In the genomic region with DNA sequence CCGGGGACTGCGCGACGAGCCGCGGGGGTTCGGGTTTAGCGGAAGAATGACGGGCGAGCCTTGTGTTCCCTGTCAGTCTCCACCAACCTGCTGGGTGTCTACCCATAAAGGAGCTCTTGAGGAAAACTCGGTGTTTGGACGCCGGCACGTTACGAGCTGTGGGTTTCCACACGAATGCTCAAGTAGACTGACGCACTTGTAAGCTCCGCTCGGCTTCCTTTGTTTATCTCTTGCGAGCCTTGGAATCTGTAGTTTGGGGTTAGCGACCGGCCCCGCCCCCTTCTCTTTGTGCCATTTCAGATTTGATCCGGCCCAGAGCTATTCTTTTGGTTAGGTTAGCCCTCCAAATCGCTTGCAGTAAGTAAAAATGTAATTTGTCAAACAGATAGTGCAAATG, we compare ENCODE assay signal across 8 mouse cellular contexts. TPM values are rescaled to one million over a fixed set of nuclear protein-coding genes. Genes with fewer than 3 reads are reported as not detected.
DNase-seq lines count a peak whose midpoint lies in the region; ATAC-seq and TF ChIP-seq lines count a peak whose summit lies in the region.

No protein-coding gene starts in this region.

- WGBS in forebrain, embryonic 15.5 days, result under 1% methylated on average over 25 of the region's 25 CpGs
- under 1% methylated on average over 25 of the region's 25 CpGs for WGBS in limb, embryonic 12.5 days
- under 1% methylated on average over 25 of the region's 25 CpGs for WGBS in midbrain, embryonic 14.5 days

- peak overlapping the region; percentile 86 for H3K9ac ChIP-seq in forebrain, embryonic 15.5 days (replicated peaks)
- peak overlapping the region; percentile 81 for H3K9ac ChIP-seq in limb, embryonic 12.5 days (replicated peaks)
- H3K9ac ChIP-seq in midbrain, embryonic 14.5 days (replicated peaks; ENCODE audit: low read length), result peak overlapping the region; percentile 54

- H3K27ac ChIP-seq in left cerebral cortex, adult 2 months, result peak overlapping the region; percentile 98
- H3K27ac ChIP-seq in forebrain, embryonic 15.5 days (replicated peaks), result peak overlapping the region; percentile 94
- peak overlapping the region; percentile 94 for H3K27ac ChIP-seq in limb, embryonic 12.5 days
- H3K27ac ChIP-seq in midbrain, embryonic 14.5 days (replicated peaks; ENCODE audit: low read depth, low read length), result peak overlapping the region; percentile 96

- no peaks in the 10 kb centered on the region for H3K36me3 ChIP-seq in forebrain, embryonic 15.5 days
- no peaks in the 10 kb centered on the region for H3K36me3 ChIP-seq in limb, embryonic 12.5 days
- no peaks in the 10 kb centered on the region for H3K36me3 ChIP-seq in midbrain, embryonic 14.5 days (ENCODE audit: control insufficient read depth, insufficient read depth, low read length)

- H3K27me3 ChIP-seq in forebrain, embryonic 15.5 days, result no peaks in the 10 kb centered on the region
- no peaks in the 10 kb centered on the region for H3K27me3 ChIP-seq in limb, embryonic 12.5 days
- H3K27me3 ChIP-seq in midbrain, embryonic 14.5 days (ENCODE audit: control insufficient read depth, insufficient read depth, low read length), result no peaks in the 10 kb centered on the region

- no peak for DNase-seq in left cerebral cortex, adult 2 months (ENCODE audit: extremely low spot score in 1 of 2, low spot score in 2 of 2)
- no peak for DNase-seq in left cerebral cortex, adult 9 months (ENCODE audit: low spot score in 2 of 2)
- peak; percentile 50 for DNase-seq in WW6 (ENCODE audit: low read depth, low spot score)
- peak; percentile 85 for DNase-seq in midbrain, embryonic 14.5 days
- no peak for DNase-seq in layer of hippocampus, postnatal 36 days
- DNase-seq in cerebellum, postnatal 25 days, result no peak

- H3K4me3 ChIP-seq in left cerebral cortex, adult 2 months, result peak overlapping the region; percentile 82
- H3K4me3 ChIP-seq in forebrain, embryonic 15.5 days, result peak overlapping the region; percentile 63
- peak overlapping the region; percentile 71 for H3K4me3 ChIP-seq in limb, embryonic 12.5 days (replicated peaks)
- H3K4me3 ChIP-seq in midbrain, embryonic 14.5 days (replicated peaks; ENCODE audit: low read depth, low read length), result peak overlapping the region; percentile 75

- no peak; the same call in 1 of the 2 replicates for ATAC-seq in forebrain, embryonic 15.5 days (replicated peaks)
- ATAC-seq in limb, embryonic 12.5 days (ENCODE audit: insufficient number of reproducible peaks, insufficient read depth, low FRiP score, low TSS enrichment, low read depth), result no peak; the same call in 1 of the 2 replicates
- no peak; the same call in none of the 2 replicates for ATAC-seq in midbrain, embryonic 14.5 days (ENCODE audit: low FRiP score, low TSS enrichment)

- no peaks in the 10 kb centered on the region for H3K9me3 ChIP-seq in forebrain, embryonic 15.5 days
- H3K9me3 ChIP-seq in limb, embryonic 12.5 days, result no peaks in the 10 kb centered on the region
- H3K9me3 ChIP-seq in midbrain, embryonic 14.5 days (ENCODE audit: control insufficient read depth, low read length), result no peaks in the 10 kb centered on the region

- no peak for TF ChIP-seq CTCF in left cerebral cortex, adult 2 months (IDR thresholded peaks at IDR 0.05)

- H3K4me2 ChIP-seq in forebrain, embryonic 15.5 days (replicated peaks), result peak overlapping the region; percentile 69
- peak overlapping the region; percentile 67 for H3K4me2 ChIP-seq in limb, embryonic 12.5 days
- H3K4me2 ChIP-seq in midbrain, embryonic 14.5 days (ENCODE audit: low read length), result peak overlapping the region; percentile 75

- intact Hi-C loops in left cerebral cortex, adult 2 months (cut with DNase I), result loop anchor here (5.0 kb wide), 1 partner anchor 207 kb away; the partner anchor contains the start of genes Nt5c3 and Vmn1r4

- H3K4me1 ChIP-seq in forebrain, embryonic 15.5 days, result peaks cover 18% of the 10 kb centered on the region
- peaks cover 11% of the 10 kb centered on the region for H3K4me1 ChIP-seq in limb, embryonic 12.5 days (replicated peaks)
- peaks cover 13% of the 10 kb centered on the region for H3K4me1 ChIP-seq in midbrain, embryonic 14.5 days (ENCODE audit: control insufficient read depth, insufficient read depth, low read length)

RNA-seq across cellular contexts. Expression of gene Avl9, which starts 0.6 kb away (rescaled TPM):
- total RNA-seq in left cerebral cortex, adult 2 months (2021), result 10 to 100 TPM; 42.6 to 46.4 TPM
- 39.0 and 39.2 TPM in 2 replicates for polyA plus RNA-seq in forebrain, embryonic 15.5 days (2015; fragmentation: Nextera tagmentation; extraction: Ambion mirVana)
- polyA plus RNA-seq in limb, embryonic 12.5 days (2016; fragmentation: Nextera tagmentation; extraction: Ambion mirVana), result 17.5 and 17.8 TPM in 2 replicates
- 42.8 and 54.6 TPM in 2 replicates for polyA plus RNA-seq in midbrain, embryonic 14.5 days (2014; fragmentation: Nextera tagmentation; extraction: Ambion mirVana)
- total RNA-seq in layer of hippocampus, postnatal 36 days (2021), result 10 to 100 TPM; 43.0 to 48.0 TPM

RNA-seq across cellular contexts. Expression of gene Lsm5, which starts 10.8 kb away (rescaled TPM):
- 10 to 100 TPM; 13.6 to 14.4 TPM for total RNA-seq in left cerebral cortex, adult 2 months (2021)
- polyA plus RNA-seq in forebrain, embryonic 15.5 days (2015; fragmentation: Nextera tagmentation; extraction: Ambion mirVana), result 95.2 and 109 TPM in 2 replicates
- polyA plus RNA-seq in limb, embryonic 12.5 days (2016; fragmentation: Nextera tagmentation; extraction: Ambion mirVana), result 194 and 224 TPM in 2 replicates
- polyA plus RNA-seq in midbrain, embryonic 14.5 days (2014; fragmentation: Nextera tagmentation; extraction: Ambion mirVana), result 103 and 104 TPM in 2 replicates
- 10 to 100 TPM; 12.5 to 15.9 TPM for total RNA-seq in layer of hippocampus, postnatal 36 days (2021)

Comparison
In these comparisons a context has a peak if more than half of its experiments do, and no peak if none do; other contexts are left out.
1. DNase-seq: peak in WW6 (single experiment) and midbrain, embryonic 14.5 days (single experiment); none in left cerebral cortex, adult 2 months (0 of 2), left cerebral cortex, adult 9 months (0 of 2), layer of hippocampus, postnatal 36 days (0 of 2) and cerebellum, postnatal 25 days (0 of 2).
2. Peak in every context shown above with its lines, with median percentiles within 50 percentile points of each other: H3K27ac ChIP-seq, H3K4me3 ChIP-seq, H3K4me2 ChIP-seq and H3K9ac ChIP-seq.